Mouse (Mus musculus): ENCODE data around the gene Gm4744.
"Not testable (repeated sequence)": the region's sequence is repeated elsewhere in the genome, so short reads cannot be mapped to it uniquely, and the experiment has no call there.

The Gm4744 gene

GRCm38 (mm10) chr6:40951770-40952169, at the start of gene Gm4744:
Gm4744 (minus strand) TSS chr6:40951870.
- no peak for DNase-seq

DNA sequence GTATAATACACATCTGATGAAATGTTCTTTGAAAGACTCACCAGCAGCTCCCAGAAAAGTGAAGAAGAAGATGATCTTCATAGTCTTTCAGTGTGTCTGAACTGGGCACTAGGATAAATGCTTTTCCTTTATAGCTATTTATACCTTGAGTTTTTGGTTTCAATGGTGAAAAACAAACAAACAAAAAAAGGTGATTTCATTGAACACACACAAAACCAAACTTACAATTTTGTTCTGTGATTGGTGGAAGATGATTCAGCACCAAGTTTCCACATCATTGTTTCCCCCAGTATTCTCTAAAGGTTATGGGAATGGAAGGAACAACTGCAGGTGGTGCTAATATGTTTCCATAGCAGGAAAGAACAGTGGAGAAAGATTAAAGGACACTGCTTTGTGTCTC, 47.7 kb upstream of the Gm4744 start, which contains the start of gene Gm2663:
TSS of gene Gm2663 (minus strand) at position 101 of the 400 bp plus-strand sequence.
- DNase-seq, result not testable (repeated sequence)

DNA sequence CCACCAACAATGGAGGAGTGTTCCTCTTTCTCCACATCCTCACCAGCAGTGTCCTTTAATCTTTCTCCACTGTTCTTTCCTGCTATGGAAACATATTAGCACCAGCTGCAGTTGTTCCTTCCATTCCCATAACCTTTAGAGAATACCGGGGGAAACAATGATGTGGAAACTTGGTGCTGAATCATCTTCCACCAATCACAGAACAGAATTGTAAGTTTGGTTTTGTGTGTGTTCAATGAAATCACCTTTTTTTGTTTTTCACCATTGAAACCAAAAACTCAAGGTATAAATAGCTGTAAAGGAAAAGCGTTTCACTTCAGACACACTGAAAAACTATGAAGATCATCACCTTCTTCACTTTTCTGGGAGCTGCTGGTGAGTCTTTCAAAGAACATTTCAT, 12.8 kb upstream of the Gm4744 start, which contains the start of gene 1810009J06Rik:
TSS of gene 1810009J06Rik (plus strand) at position 301 of the 400 bp plus-strand sequence.
- not testable (repeated sequence) for DNase-seq

GRCm38 (mm10) chr6:40953716-40954115, 2.0 kb upstream of the Gm4744 start:
- no peak for DNase-seq

GRCm38 (mm10) chr6:40940457-40940856, 11.2 kb downstream of the Gm4744 start, which contains the start of gene 1700074P13Rik:
1700074P13Rik (minus strand) TSS chr6:40940557.
- no peak for DNase-seq

GRCm38 (mm10) chr6:40919954-40920353, 31.7 kb downstream of the Gm4744 start:
- no peak for DNase-seq

- no peak for DNase-seq
These were observed 51.4 kb downstream of the Gm4744 start, which contains the start of gene Prss58 for GRCm38 (mm10) chr6:40900287-40900686. Prss58 (minus strand) TSS chr6:40900387.

All from kidney, postnatal 36 days (tissue).